Mouse (Mus musculus): ENCODE measurements around the gene Tap1. TPM values are rescaled to one million over a fixed set of nuclear protein-coding genes. Genes with fewer than 3 reads are reported as not detected.
A peak's percentile ranks its signal among the peaks of the same experiment; 100 is the strongest.

The Tap1 gene
- total and polyA plus RNA-seq, 2 experiments = 15.1 to 23.5 TPM

- Histone ChIP-seq H3K4me1 (ENCODE audit: control insufficient read depth, insufficient read depth, low read length) (peaks cover 8% of the 10 kb centered on the region; the same call in 1 of the 2 replicates), H3K79me2 (ENCODE audit: control insufficient read depth, insufficient read depth, low read length) (no peaks in the 10 kb centered on the region), H3K4me3 (ENCODE audit: insufficient read depth, low read depth, low read length) (no peak overlapping the region), H3K27me3 (ENCODE audit: control insufficient read depth, insufficient read depth, low read length) (no peaks in the 10 kb centered on the region), H3K27ac (replicated peaks; ENCODE audit: insufficient read depth, low read depth, low read length) (peak overlapping the region; percentile 14), H3K36me3 (ENCODE audit: control insufficient read depth, insufficient read depth, low read length) (0 out of 2 replicates have a peak, but pooled peaks cover 2% of the 10 kb centered on the region), H3K9ac (ENCODE audit: low read depth, low read length) (no peak overlapping the region)
- whole genome bisulfite sequencing = 49% methylated on average over 13 of the region's 13 CpGs
- DNase-seq (ENCODE audit: extremely low read depth, low read depth, low spot score) = peak; percentile 93
- TF ChIP-seq POLR2A (IDR thresholded peaks at IDR 0.05; ENCODE audit: extremely low read depth, insufficient read depth, low read length) (no peak), CTCF (IDR thresholded peaks at IDR 0.05; ENCODE audit: low read depth, low read length) (no peak)
These were observed 7.2 kb upstream of the Tap1 start for GRCm38 (mm10) chr17:34179913-34180859.

GRCm38 (mm10) chr17:34183564-34184219, 3.7 kb upstream of the Tap1 start:
- no peak overlapping the region for H3K4me3 ChIP-seq (ENCODE audit: insufficient read depth, low read depth, low read length)
- H3K27me3 ChIP-seq (ENCODE audit: control insufficient read depth, insufficient read depth, low read length) = no peaks in the 10 kb centered on the region
- no peak overlapping the region for H3K27ac ChIP-seq (replicated peaks; ENCODE audit: insufficient read depth, low read depth, low read length)
- H3K9ac ChIP-seq (ENCODE audit: low read depth, low read length) = no peak overlapping the region
- DNase-seq (ENCODE audit: extremely low read depth, low read depth, low spot score) = no peak
- 0 out of 2 replicates have a peak, but pooled peaks cover 2% of the 10 kb centered on the region for H3K36me3 ChIP-seq (ENCODE audit: control insufficient read depth, insufficient read depth, low read length)
- H3K79me2 ChIP-seq (ENCODE audit: control insufficient read depth, insufficient read depth, low read length) = no peaks in the 10 kb centered on the region; the same call in 1 of the 2 replicates
- WGBS = 83% methylated on average over 15 of the region's 15 CpGs
- H3K4me1 ChIP-seq (ENCODE audit: control insufficient read depth, insufficient read depth, low read length) = peaks cover 12% of the 10 kb centered on the region
- TF ChIP-seq CTCF (IDR thresholded peaks at IDR 0.05; ENCODE audit: low read depth, low read length) = no peak
- TF ChIP-seq POLR2A (IDR thresholded peaks at IDR 0.05; ENCODE audit: extremely low read depth, insufficient read depth, low read length) = no peak

GRCm38 (mm10) chr17:34185526-34185925, 1.8 kb upstream of the Tap1 start:
- H3K27me3 ChIP-seq (ENCODE audit: control insufficient read depth, insufficient read depth, low read length) = no peaks in the 10 kb centered on the region
- H3K27ac ChIP-seq (replicated peaks; ENCODE audit: insufficient read depth, low read depth, low read length) = no peak overlapping the region
- H3K4me3 ChIP-seq (ENCODE audit: insufficient read depth, low read depth, low read length) = no peak overlapping the region
- no peak for DNase-seq (ENCODE audit: extremely low read depth, low read depth, low spot score)
- 0 out of 2 replicates have a peak, but pooled peaks cover 2% of the 10 kb centered on the region for H3K36me3 ChIP-seq (ENCODE audit: control insufficient read depth, insufficient read depth, low read length)
- WGBS = 94% methylated on average over 9 of the region's 9 CpGs
- TF ChIP-seq POLR2A (IDR thresholded peaks at IDR 0.05; ENCODE audit: extremely low read depth, insufficient read depth, low read length) (no peak), CTCF (IDR thresholded peaks at IDR 0.05; ENCODE audit: low read depth, low read length) (no peak)
- no peak overlapping the region for H3K9ac ChIP-seq (ENCODE audit: low read depth, low read length)
- H3K79me2 ChIP-seq (ENCODE audit: control insufficient read depth, insufficient read depth, low read length) = no peaks in the 10 kb centered on the region; the same call in 1 of the 2 replicates
- peaks cover 13% of the 10 kb centered on the region for H3K4me1 ChIP-seq (ENCODE audit: control insufficient read depth, insufficient read depth, low read length)

- DNase-seq (ENCODE audit: extremely low read depth, low read depth, low spot score) = peak; percentile 45
- Histone ChIP-seq H3K36me3 (ENCODE audit: control insufficient read depth, insufficient read depth, low read length) (peaks cover 2% of the 10 kb centered on the region; the same call in 1 of the 2 replicates), H3K79me2 (ENCODE audit: control insufficient read depth, insufficient read depth, low read length) (no peaks in the 10 kb centered on the region; the same call in 1 of the 2 replicates), H3K4me3 (ENCODE audit: insufficient read depth, low read depth, low read length) (peak overlapping the region; percentile 70), H3K4me1 (ENCODE audit: control insufficient read depth, insufficient read depth, low read length) (peaks cover 16% of the 10 kb centered on the region), H3K9ac (ENCODE audit: low read depth, low read length) (peak overlapping the region; percentile 74), H3K27me3 (ENCODE audit: control insufficient read depth, insufficient read depth, low read length) (no peaks in the 10 kb centered on the region), H3K27ac (replicated peaks; ENCODE audit: insufficient read depth, low read depth, low read length) (peak overlapping the region; percentile 70)
- 2% methylated on average over 14 of the region's 14 CpGs for WGBS
- TF ChIP-seq CTCF (IDR thresholded peaks at IDR 0.05; ENCODE audit: low read depth, low read length) (no peak), POLR2A (IDR thresholded peaks at IDR 0.05; ENCODE audit: extremely low read depth, insufficient read depth, low read length) (no peak)
These were observed 480 bp upstream of the Tap1 start for GRCm38 (mm10) chr17:34186885-34187260.

- peak overlapping the region; percentile 75 for H3K27ac ChIP-seq (replicated peaks; ENCODE audit: insufficient read depth, low read depth, low read length)
These were observed 657 bp downstream of the Tap1 start for GRCm38 (mm10) chr17:34188010-34188409.

More at GRCm38 (mm10) chr17:34188010-34188409, 657 bp downstream of the Tap1 start:
- H3K79me2 ChIP-seq (ENCODE audit: control insufficient read depth, insufficient read depth, low read length) = no peaks in the 10 kb centered on the region; the same call in 1 of the 2 replicates
- H3K4me1 ChIP-seq (ENCODE audit: control insufficient read depth, insufficient read depth, low read length) = peaks cover 16% of the 10 kb centered on the region
- no peak for TF ChIP-seq POLR2A (IDR thresholded peaks at IDR 0.05; ENCODE audit: extremely low read depth, insufficient read depth, low read length)
- no peak for TF ChIP-seq CTCF (IDR thresholded peaks at IDR 0.05; ENCODE audit: low read depth, low read length)
- DNase-seq (ENCODE audit: extremely low read depth, low read depth, low spot score) = peak; percentile 45
- WGBS = under 1% methylated on average over 20 of the region's 20 CpGs
- H3K27me3 ChIP-seq (ENCODE audit: control insufficient read depth, insufficient read depth, low read length) = no peaks in the 10 kb centered on the region
- peak overlapping the region; percentile 70 for H3K4me3 ChIP-seq (ENCODE audit: insufficient read depth, low read depth, low read length)
- H3K36me3 ChIP-seq (ENCODE audit: control insufficient read depth, insufficient read depth, low read length) = peaks cover 2% of the 10 kb centered on the region; the same call in 1 of the 2 replicates
- H3K9ac ChIP-seq (ENCODE audit: low read depth, low read length) = peak overlapping the region; percentile 79
